Mouse (Mus musculus) G1E (cell line): ENCODE data around the gene Sprr2a3.
"Not testable (repeated sequence)": the region's sequence is repeated elsewhere in the genome, so short reads cannot be mapped to it uniquely, and the experiment has no call there.

Experiments
- CTCF ChIP-seq: IDR thresholded peaks from 2 replicates; pipeline ENCODE4 v1.5.1; 2012; ENCODE audit warnings: low read depth, low read length, inconsistent platforms, mixed read lengths
- GATA1 ChIP-seq: IDR thresholded peaks from 2 replicates; pipeline ENCODE4 v1.6.1; 2012; ENCODE audit warnings: borderline replicate concordance, low read length, inconsistent platforms, mixed read lengths
- POLR2AphosphoS5 ChIP-seq: IDR thresholded peaks from 2 replicates; pipeline ENCODE4 v1.6.1; 2012; ENCODE audit warnings: low read depth, low read length, inconsistent platforms; ENCODE audit not compliant: insufficient replicate concordance
- TAL1 ChIP-seq: conservative IDR thresholded peaks from 2 replicates; pipeline ENCODE4 v1.6.1; 2012; ENCODE audit warnings: low read depth, low read length, inconsistent platforms, mixed read lengths

DNA sequence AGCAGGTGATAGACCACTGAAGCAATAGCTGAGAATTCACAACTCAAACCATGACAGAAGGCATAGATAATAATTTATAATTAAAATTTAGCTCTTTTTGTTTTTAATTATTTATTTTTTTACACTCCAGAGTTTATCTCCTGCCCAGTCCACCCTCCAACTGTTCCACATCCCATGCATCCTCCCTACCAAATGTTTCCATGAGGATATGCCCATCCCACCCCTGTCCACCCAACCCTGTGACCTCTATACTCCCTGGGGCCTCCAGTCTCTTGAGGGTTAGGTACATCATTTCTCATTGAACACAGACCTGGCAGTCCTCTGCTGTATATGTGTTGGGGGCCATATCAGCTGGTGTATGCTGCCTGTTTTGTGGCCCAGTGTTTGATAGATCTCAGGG is 26.7 kb upstream of the Sprr2a3 start:
- TF ChIP-seq CTCF, POLR2AphosphoS5, GATA1, TAL1: not testable (repeated sequence)
